Mouse (Mus musculus): ENCODE data around the gene Tshz3. TPM values are rescaled to one million over a fixed set of nuclear protein-coding genes. Genes with fewer than 3 reads are reported as not detected.
A peak's percentile ranks its signal among the peaks of the same experiment; 100 is the strongest.

The Tshz3 gene
- total RNA-seq (2021), result 10 to 100 TPM; 43.0 to 53.4 TPM
- long read RNA-seq, experiment 1, full-length matches to known transcripts, result 11 of 32 reads
- long read RNA-seq, experiment 1, partial matches to known transcripts, result 17 of 32 reads
- long read RNA-seq, experiment 1, other reads (novel, unspliced or antisense), result 4 of 32 reads
- long read RNA-seq, experiment 2, full-length matches to known transcripts, result 10 of 20 reads
- long read RNA-seq, experiment 2, partial matches to known transcripts, result 8 of 20 reads
- long read RNA-seq, experiment 2, other reads (novel, unspliced or antisense), result 2 of 20 reads

DNA sequence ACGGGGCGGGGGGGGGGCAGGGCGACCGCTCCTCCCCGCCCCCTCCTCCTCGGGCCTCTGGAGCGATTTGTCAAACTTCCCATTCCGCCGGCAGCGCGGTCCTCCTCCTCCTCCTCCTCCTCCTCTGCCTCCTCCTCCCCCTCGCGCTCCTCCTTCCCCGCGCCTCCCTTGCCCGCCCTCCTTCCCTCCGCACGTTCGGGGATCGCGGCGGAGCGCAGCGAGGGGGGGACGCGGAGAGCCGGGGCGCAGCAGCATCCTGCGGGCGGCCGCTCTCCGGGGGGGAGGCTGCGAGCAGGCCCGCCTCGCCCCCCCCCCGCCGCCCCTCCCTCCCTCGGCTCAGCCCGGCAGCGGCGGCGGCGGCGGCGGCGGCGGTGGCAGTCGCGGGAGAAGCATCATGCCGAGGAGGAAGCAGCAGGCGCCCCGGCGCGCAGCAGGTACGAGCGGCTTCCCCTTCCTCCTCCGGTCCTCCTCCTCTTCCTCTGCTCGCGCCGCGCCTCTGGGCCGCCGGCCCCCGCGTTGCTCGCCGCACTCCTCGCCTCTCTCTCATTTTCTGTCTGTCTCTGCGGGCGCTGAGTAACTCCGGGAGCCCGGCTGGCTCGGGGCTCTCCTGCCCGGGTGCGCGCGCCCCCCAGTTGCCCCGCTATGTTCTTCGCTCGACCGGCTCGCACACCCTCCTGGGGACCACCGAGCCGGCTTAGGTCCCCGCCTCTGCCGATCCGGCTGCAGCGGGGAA lies at the start of gene Tshz3:
Gene Tshz3 (plus strand): TSS at position 263 of the 733 bp plus-strand sequence.
- intact Hi-C loops (cut with DNase I), result loop anchor here (1.0 to 10.0 kb wide), 8 partner anchors 43 to 876 kb away; no protein-coding TSS in a partner anchor
- DNase-seq (ENCODE audit: extremely low spot score in 1 of 2, low spot score in 2 of 2), result peak; percentile 73 to 76
- no peak for TF ChIP-seq CTCF (IDR thresholded peaks at IDR 0.05)
- Histone ChIP-seq H3K4me3 (peak within 1 kb of the TSS; percentile 96), H3K27ac (peak within 1 kb of the TSS; percentile 95)

DNA sequence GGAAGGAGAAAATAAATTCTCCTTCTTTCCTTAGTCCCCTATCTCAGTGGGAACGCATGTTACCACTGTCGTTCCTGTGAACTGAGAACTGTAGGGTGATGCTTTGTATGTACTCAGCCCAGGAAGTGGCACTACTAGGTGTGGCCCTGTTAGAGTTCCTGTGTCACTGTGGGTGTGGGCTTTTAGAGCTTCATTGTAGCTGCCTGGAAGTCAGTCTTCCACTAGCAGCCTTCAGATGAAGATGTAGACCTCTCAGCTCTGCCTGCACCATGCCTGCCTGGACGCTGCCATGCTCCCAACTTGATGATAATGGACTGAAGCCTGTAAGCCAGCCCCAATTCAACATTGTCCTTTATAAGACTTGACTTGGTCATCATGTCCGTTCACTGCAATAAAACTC lies 42.0 kb upstream of the Tshz3 start:
- intact Hi-C loops (cut with DNase I), result no loop called here
- DNase-seq (ENCODE audit: extremely low spot score in 1 of 2, low spot score in 2 of 2), result no peak
- no peak overlapping the region for H3K4me3 ChIP-seq
- TF ChIP-seq CTCF (IDR thresholded peaks at IDR 0.05), result no peak
- no peak overlapping the region for H3K27ac ChIP-seq

- Histone ChIP-seq H3K27ac (no peak overlapping the region), H3K4me3 (no peak overlapping the region)
- TF ChIP-seq CTCF (IDR thresholded peaks at IDR 0.05), result no peak
- intact Hi-C loops (cut with DNase I), result no loop called here
- DNase-seq (ENCODE audit: extremely low spot score in 1 of 2, low spot score in 2 of 2), result no peak
Measured at GRCm38 (mm10) chr7:36656401-36656800, 41.5 kb upstream of the Tshz3 start.

- Histone ChIP-seq H3K4me3 (no peak overlapping the region), H3K27ac (no peak overlapping the region)
- intact Hi-C loops (cut with DNase I), result no loop called here
- no peak for DNase-seq (ENCODE audit: extremely low spot score in 1 of 2, low spot score in 2 of 2)
- TF ChIP-seq CTCF (IDR thresholded peaks at IDR 0.05), result no peak
Measured at GRCm38 (mm10) chr7:36658331-36658730, 39.6 kb upstream of the Tshz3 start.

DNA sequence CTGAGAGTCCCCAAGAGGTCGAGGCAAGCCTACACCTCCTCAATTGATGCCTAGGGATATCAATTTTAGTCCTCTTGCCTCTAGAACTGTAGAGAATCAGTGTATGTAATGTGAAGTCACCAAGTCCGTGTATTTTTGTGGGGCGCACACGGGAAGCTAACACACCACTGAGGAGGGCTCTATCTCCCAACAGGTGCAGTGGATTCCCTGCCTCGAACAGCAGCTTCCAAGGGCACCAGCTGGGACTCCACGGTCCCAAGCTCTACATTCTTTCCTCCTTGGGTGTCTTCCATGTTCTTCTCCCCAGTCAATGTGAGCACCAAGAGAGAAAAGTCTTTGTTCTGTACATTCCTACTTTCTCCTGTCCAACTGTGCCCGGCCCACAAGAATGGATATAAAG lies 38.7 kb upstream of the Tshz3 start:
- H3K4me3 ChIP-seq, result no peak overlapping the region
- no peak overlapping the region for H3K27ac ChIP-seq
- no peak for TF ChIP-seq CTCF (IDR thresholded peaks at IDR 0.05)
- intact Hi-C loops (cut with DNase I), result no loop called here
- no peak for DNase-seq (ENCODE audit: extremely low spot score in 1 of 2, low spot score in 2 of 2)

DNA sequence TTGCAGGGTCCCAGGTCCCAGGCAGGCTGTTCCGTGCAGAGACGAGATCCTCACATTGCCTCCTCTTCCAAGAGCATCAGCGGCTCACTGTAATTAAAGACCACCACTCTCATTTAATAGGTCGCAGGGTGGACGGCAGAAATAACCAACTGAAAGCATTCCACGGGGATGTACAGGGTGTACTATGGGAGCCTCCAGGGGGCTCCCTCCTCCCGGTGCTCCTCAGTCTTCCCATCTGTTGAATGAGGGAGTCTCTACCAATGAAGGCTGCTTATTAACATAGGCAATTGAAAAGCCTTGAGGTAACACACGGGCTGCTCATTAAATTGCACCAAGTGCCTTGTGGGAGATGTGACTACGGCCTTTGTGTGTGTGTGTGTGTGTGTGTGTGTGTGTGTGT lies 37.3 kb upstream of the Tshz3 start:
- Histone ChIP-seq H3K4me3 (no peak overlapping the region), H3K27ac (no peak overlapping the region)
- no peak for DNase-seq (ENCODE audit: extremely low spot score in 1 of 2, low spot score in 2 of 2)
- intact Hi-C loops (cut with DNase I), result no loop called here
- TF ChIP-seq CTCF (IDR thresholded peaks at IDR 0.05), result peak; percentile 10; the same call in 1 of the 2 replicates

DNA sequence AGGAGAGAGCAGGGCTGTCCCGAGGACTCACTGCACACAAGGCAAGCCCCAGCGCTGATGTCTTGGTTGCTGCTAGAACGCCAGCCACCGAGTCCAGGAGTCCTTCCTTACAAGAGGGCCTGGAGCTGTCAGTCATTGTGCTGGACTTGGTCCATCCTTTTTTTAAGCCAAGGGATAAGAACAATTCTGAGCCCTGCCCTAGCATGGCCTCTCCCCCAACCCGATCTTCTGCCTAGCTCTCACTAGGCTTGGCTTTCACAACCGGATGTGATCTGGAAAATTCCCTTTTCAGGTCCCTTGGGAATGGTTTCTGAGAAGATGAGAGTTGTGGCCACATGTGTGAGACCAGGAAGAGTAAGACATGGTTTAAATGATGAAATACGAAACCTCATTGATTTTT lies 34.5 kb upstream of the Tshz3 start:
- DNase-seq (ENCODE audit: extremely low spot score in 1 of 2, low spot score in 2 of 2), result no peak
- TF ChIP-seq CTCF (IDR thresholded peaks at IDR 0.05), result no peak
- Histone ChIP-seq H3K4me3 (no peak overlapping the region), H3K27ac (no peak overlapping the region)
- intact Hi-C loops (cut with DNase I), result no loop called here

GRCm38 (mm10) chr7:36667767-36668166 lies 30.2 kb upstream of the Tshz3 start:
- no peak overlapping the region for H3K27ac ChIP-seq
- intact Hi-C loops (cut with DNase I), result no loop called here
- H3K4me3 ChIP-seq, result no peak overlapping the region
- TF ChIP-seq CTCF (IDR thresholded peaks at IDR 0.05), result no peak
- DNase-seq (ENCODE audit: extremely low spot score in 1 of 2, low spot score in 2 of 2), result no peak

DNA sequence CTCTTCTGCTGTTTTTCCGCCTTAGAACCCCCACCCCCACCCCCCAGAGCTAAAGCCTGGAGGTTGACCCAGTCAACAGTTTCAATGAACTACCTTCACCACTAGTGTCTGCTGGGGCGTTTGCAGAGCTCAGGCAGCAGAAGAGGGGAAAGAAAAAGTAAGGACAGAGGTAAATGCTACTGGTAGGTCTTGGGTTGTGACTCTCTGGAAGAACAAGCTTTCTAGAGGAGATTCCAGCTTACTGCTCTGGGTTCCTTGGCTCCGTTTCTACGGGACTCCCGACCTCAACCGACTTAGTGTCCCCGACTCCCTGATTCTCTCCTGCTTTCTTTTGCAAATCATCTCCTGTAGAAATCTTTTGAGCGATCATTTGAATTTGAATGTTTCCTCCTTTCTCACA lies 19.9 kb upstream of the Tshz3 start:
- intact Hi-C loops (cut with DNase I), result no loop called here
- DNase-seq (ENCODE audit: extremely low spot score in 1 of 2, low spot score in 2 of 2), result no peak
- Histone ChIP-seq H3K4me3 (no peak overlapping the region), H3K27ac (no peak overlapping the region)
- no peak for TF ChIP-seq CTCF (IDR thresholded peaks at IDR 0.05)

DNA sequence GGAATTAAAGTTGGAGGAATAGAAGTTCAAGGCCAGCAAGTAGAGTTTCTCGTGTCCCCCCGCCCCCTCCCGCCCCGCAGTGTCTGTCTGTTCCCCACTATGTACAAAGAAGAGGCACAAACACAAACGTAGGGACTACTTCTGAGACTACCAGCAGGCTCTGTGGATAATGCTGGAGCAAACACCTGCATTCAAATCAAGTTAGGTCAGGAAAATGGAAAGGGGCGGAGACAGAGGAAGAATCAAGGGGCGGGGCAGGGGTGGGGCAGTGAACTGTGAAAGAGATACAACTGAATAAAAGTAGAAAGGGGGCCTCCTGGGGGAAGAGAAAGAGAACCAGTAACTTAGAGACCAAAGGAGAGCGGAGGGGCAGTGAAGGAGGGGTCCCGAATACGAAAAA lies 19.4 kb upstream of the Tshz3 start:
- no peak for DNase-seq (ENCODE audit: extremely low spot score in 1 of 2, low spot score in 2 of 2)
- no peak overlapping the region for H3K4me3 ChIP-seq
- intact Hi-C loops (cut with DNase I), result no loop called here
- H3K27ac ChIP-seq, result no peak overlapping the region
- no peak for TF ChIP-seq CTCF (IDR thresholded peaks at IDR 0.05)

DNA sequence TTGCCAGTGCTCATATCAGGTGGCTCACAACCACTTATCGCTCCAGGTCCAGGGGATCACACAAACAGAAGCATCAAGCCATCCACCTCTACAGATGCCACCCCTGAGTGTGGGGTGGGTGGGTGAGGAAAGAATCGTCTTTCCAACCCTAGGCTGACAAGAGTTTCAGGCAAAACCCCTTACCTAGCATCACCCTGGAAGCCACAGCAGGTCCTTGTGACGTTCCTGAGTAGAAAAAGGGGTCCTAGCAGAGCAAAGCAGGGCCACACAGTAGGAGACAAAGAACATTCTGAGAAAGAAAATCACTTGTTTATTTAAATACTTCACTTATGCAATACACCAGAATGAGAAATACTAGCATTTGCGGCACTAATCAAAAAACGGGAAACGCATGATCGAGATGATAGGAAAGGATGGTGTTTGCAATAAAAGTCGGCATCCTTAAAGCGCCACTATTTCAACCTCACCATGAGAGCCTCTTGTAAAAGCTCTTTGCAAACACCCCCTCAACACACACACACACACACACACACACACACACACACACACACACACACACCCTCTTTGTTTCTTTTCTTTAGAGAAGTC lies 18.8 kb upstream of the Tshz3 start:
- no peak overlapping the region for H3K4me3 ChIP-seq
- intact Hi-C loops (cut with DNase I), result no loop called here
- no peak for TF ChIP-seq CTCF (IDR thresholded peaks at IDR 0.05)
- H3K27ac ChIP-seq, result no peak overlapping the region
- no peak for DNase-seq (ENCODE audit: extremely low spot score in 1 of 2, low spot score in 2 of 2)

DNA sequence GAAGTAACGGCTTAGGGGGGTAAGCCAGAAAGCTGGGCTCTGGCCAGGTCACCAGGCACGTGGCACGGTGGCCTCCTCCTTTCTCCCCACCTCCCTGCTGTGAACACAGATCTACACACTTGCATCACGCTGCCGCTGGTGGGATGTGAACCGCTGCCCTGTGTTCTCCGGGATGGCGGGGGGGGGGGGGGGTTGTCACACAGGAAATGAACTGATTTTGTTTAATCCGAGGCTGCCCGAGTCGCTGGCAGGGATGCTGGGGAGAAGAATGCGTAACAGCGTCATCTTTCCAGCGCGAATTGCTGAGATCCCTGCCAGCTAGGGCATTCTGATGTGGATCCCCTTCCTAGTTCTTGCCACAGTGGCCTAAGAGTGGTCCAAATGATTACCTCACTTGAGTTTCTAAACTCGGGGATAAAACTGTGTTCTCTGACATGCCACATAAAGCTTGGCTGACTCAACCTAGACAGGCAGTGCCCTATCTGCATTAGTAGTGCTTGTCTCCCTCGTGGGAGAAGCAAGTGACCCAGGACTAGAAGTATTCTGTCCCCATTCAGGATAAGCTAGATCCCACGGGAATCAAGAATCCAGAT lies 18.0 kb upstream of the Tshz3 start:
- TF ChIP-seq CTCF (IDR thresholded peaks at IDR 0.05), result no peak
- no peak for DNase-seq (ENCODE audit: extremely low spot score in 1 of 2, low spot score in 2 of 2)
- intact Hi-C loops (cut with DNase I), result no loop called here
- Histone ChIP-seq H3K4me3 (peak overlapping the region; percentile 40), H3K27ac (no peak overlapping the region)

Measured in left cerebral cortex, adult 2 months (tissue).